Mouse (Mus musculus): ENCODE data around the gene Bmx. TPM values are rescaled to one million over a fixed set of nuclear protein-coding genes. Genes with fewer than 3 reads are reported as not detected.

The Bmx gene
- polyA plus RNA-seq, 1 experiment from 2014 or later, result 0.74 TPM

- Histone ChIP-seq H3K4me2 (ENCODE audit: low read length) (no peak overlapping the region), H3K27me3 (ENCODE audit: control insufficient read depth, insufficient read depth, low read depth, low read length) (no peaks in the 10 kb centered on the region; the same call in 1 of the 2 replicates), H3K36me3 (ENCODE audit: control insufficient read depth, insufficient read depth, low read length) (no peaks in the 10 kb centered on the region), H3K9me3 (replicated peaks; ENCODE audit: control insufficient read depth, low read length, poor library complexity, severe bottlenecking) (no peaks in the 10 kb centered on the region), H3K4me1 (ENCODE audit: control insufficient read depth, insufficient read depth, low read length) (no peaks in the 10 kb centered on the region), H3K4me3 (ENCODE audit: low read depth, low read length) (no peak overlapping the region), H3K27ac (ENCODE audit: low read length) (no peak overlapping the region), H3K9ac (ENCODE audit: low read depth, low read length) (no peak overlapping the region)
- ATAC-seq, result no peak
- 81% methylated on average over 5 of the region's 5 CpGs for WGBS
These were observed 103.4 kb downstream of the Bmx start for GRCm38 (mm10) chrX:164154594-164154993.

DNA sequence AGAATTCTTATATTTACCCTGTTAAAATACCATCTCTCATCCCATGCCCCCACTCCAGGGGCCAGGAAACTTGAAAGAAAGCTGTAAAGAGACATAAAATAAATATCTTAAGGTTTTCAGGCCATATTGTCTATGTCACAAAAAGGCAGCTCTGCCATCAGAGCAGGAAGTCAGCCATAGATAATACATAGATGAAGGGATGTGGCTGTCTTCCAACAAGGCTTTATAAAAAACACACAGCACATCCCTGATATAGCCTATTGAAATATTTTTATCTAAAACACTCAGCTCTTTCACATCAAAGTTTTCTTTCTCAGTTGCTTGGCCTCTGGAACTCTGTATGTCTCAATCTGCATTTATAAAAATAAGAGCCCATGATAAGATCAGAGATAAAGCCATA lies 104.4 kb downstream of the Bmx start:
- Histone ChIP-seq H3K27me3 (ENCODE audit: control insufficient read depth, insufficient read depth, low read depth, low read length) (no peaks in the 10 kb centered on the region), H3K9ac (ENCODE audit: low read depth, low read length) (no peak overlapping the region)

DNA sequence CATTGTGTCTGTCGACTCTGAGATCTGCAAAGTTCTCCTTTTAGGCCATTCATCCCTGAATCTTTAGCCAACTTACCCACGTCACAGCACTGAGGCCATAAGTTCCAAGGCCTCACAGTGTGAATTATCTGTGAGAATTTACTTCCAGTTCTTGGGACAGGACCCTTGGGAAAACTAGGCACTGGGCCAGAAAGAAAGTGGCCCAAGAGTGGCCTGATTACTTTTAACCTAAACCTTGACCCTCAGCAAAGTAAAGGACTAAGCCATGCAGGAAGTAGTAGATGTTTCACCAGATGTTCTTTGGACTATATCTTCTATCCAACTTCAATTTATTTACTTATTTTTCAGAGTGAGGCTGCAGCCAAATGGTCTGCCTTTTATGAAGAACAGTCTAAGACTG lies 105.3 kb downstream of the Bmx start:
- whole genome bisulfite sequencing, result 80% methylated on average over 2 of the region's 2 CpGs
- no peaks in the 10 kb centered on the region for H3K4me1 ChIP-seq (ENCODE audit: control insufficient read depth, insufficient read depth, low read length)
- no peaks in the 10 kb centered on the region for H3K36me3 ChIP-seq (ENCODE audit: control insufficient read depth, insufficient read depth, low read length)
- H3K27me3 ChIP-seq (ENCODE audit: control insufficient read depth, insufficient read depth, low read depth, low read length), result no peaks in the 10 kb centered on the region
- no peak overlapping the region for H3K27ac ChIP-seq (ENCODE audit: low read length)
- no peak for ATAC-seq
- H3K4me2 ChIP-seq (ENCODE audit: low read length), result no peak overlapping the region
- no peak overlapping the region for H3K9ac ChIP-seq (ENCODE audit: low read depth, low read length)
- no peak overlapping the region for H3K4me3 ChIP-seq (ENCODE audit: low read depth, low read length)
- no peaks in the 10 kb centered on the region for H3K9me3 ChIP-seq (replicated peaks; ENCODE audit: control insufficient read depth, low read length, poor library complexity, severe bottlenecking)

More for the DNA sequence above, 104.4 kb downstream of the Bmx start:
- no peak overlapping the region for H3K4me2 ChIP-seq (ENCODE audit: low read length)
- no peak overlapping the region for H3K4me3 ChIP-seq (ENCODE audit: low read depth, low read length)
- no peak for ATAC-seq
- H3K4me1 ChIP-seq (ENCODE audit: control insufficient read depth, insufficient read depth, low read length), result no peaks in the 10 kb centered on the region
- no peak overlapping the region for H3K27ac ChIP-seq (ENCODE audit: low read length)
- no peaks in the 10 kb centered on the region for H3K36me3 ChIP-seq (ENCODE audit: control insufficient read depth, insufficient read depth, low read length)
- H3K9me3 ChIP-seq (replicated peaks; ENCODE audit: control insufficient read depth, low read length, poor library complexity, severe bottlenecking), result no peaks in the 10 kb centered on the region

DNA sequence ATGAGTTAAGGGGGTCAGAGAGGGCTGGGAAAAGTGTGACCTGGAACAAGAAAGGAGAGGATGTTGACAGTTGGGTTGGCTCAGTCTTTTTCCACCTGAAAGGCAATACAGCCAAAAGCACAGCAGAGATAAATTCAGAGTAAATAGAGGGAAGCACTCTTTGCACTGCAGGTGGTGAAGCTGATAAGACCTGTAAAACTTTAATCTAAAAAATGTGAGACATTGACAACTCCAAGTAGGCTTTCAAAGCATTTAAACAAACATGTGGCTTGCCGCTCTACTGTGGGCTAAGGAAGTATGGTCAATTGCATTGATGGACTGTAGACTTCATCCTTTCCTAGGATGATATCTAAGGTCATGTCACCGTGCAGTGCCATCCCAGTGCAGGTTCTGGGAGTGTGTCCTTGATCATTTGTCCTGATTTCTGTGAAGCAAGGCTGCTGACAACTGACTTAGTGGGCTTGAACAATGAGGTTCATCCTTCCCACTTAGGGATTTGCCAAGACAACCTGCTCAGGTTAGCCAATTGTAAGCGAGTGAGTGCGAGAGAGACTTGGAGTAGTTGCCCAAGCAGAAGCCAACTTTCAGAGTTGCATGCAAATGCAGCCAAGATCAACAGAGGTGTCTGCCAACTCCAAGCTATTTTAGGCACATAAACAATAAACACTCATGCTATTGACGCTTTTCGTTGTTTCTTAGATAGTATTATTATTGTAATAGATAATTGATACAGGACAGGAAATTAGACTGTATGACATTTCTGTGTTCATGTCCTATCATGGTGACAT lies 112.3 kb downstream of the Bmx start:
- WGBS, result 89% methylated on average over 6 of the region's 6 CpGs
- no peaks in the 10 kb centered on the region for H3K4me1 ChIP-seq (ENCODE audit: control insufficient read depth, insufficient read depth, low read length)
- ATAC-seq, result no peak
- H3K27me3 ChIP-seq (ENCODE audit: control insufficient read depth, insufficient read depth, low read depth, low read length), result no peaks in the 10 kb centered on the region
- H3K4me2 ChIP-seq (ENCODE audit: low read length), result no peak overlapping the region
- no peak overlapping the region for H3K9ac ChIP-seq (ENCODE audit: low read depth, low read length)
- no peak overlapping the region for H3K4me3 ChIP-seq (ENCODE audit: low read depth, low read length)
- H3K27ac ChIP-seq (ENCODE audit: low read length), result no peak overlapping the region
- no peaks in the 10 kb centered on the region for H3K9me3 ChIP-seq (replicated peaks; ENCODE audit: control insufficient read depth, low read length, poor library complexity, severe bottlenecking)
- no peaks in the 10 kb centered on the region for H3K36me3 ChIP-seq (ENCODE audit: control insufficient read depth, insufficient read depth, low read length)

Other genes with a start within 250 kb of the Bmx start
- gene Car5b, start 230.2 kb downstream of the Bmx start, polyA plus RNA-seq (2015; fragmentation: Nextera tagmentation; extraction: Ambion mirVana), result 0.31 and 0.67 TPM in 2 replicates
- gene Siah1b, start 181.7 kb downstream of the Bmx start, polyA plus RNA-seq (2015; fragmentation: Nextera tagmentation; extraction: Ambion mirVana), result 13.2 and 20.6 TPM in 2 replicates
- gene Cltrn, start 169.4 kb downstream of the Bmx start, polyA plus RNA-seq (2015; fragmentation: Nextera tagmentation; extraction: Ambion mirVana), result 0.24 TPM in 1 of 2 replicates, not detected in the other
- gene Ace2, start 118.9 kb downstream of the Bmx start, polyA plus RNA-seq (2015; fragmentation: Nextera tagmentation; extraction: Ambion mirVana), result 0.15 and 0.27 TPM in 2 replicates
- 3.5 and 3.7 TPM in 2 replicates for gene Pir, start 11.2 kb upstream of the Bmx start, polyA plus RNA-seq (2015; fragmentation: Nextera tagmentation; extraction: Ambion mirVana)
- 0.25 and 0.30 TPM in 2 replicates for gene Vegfd, start 115.2 kb upstream of the Bmx start, polyA plus RNA-seq (2015; fragmentation: Nextera tagmentation; extraction: Ambion mirVana)
- 4.3 and 4.9 TPM in 2 replicates for gene Piga, start 161.6 kb upstream of the Bmx start, polyA plus RNA-seq (2015; fragmentation: Nextera tagmentation; extraction: Ambion mirVana)
- gene Asb11, start 178.8 kb upstream of the Bmx start, polyA plus RNA-seq (2015; fragmentation: Nextera tagmentation; extraction: Ambion mirVana), result not detected in 2 replicates
- not detected in 2 replicates for gene Asb9, start 248.1 kb upstream of the Bmx start, polyA plus RNA-seq (2015; fragmentation: Nextera tagmentation; extraction: Ambion mirVana)

Data from midbrain, embryonic 16.5 days (tissue).